Mouse (Mus musculus) lung, embryonic 16.5 days (tissue): ENCODE measurements around the gene Olfr275. TPM values are rescaled to one million over a fixed set of nuclear protein-coding genes. Genes with fewer than 3 reads are reported as not detected.

Experiments used
- ATAC-seq: fragments of 200-750 bp; cut with Nextera tagmentation; 2 replicates; pipeline ENCODE4 v1.8.0; 2017; ENCODE audit warnings: low read depth, mild to moderate bottlenecking, moderate library complexity
- H3K27ac ChIP-seq: fragments of 300-500 bp; sonication (generic); 2 replicates; pipeline ENCODE4 v1.5.1; 2014; ENCODE audit warnings: mild to moderate bottlenecking, control low read depth, low read length
- H3K27me3 ChIP-seq: fragments of 300-500 bp; sonication (generic); 2 replicates; pipeline ENCODE4 v1.6.1; 2014; ENCODE audit warnings: low read depth, low read length, mixed read lengths; ENCODE audit not compliant: control insufficient read depth, insufficient read depth
- H3K36me3 ChIP-seq: fragments of 300-500 bp; sonication (generic); 2 replicates; pipeline ENCODE4 v1.6.1; 2014; ENCODE audit warnings: low read length; ENCODE audit not compliant: control insufficient read depth, insufficient read depth
- H3K4me1 ChIP-seq: fragments of 300-500 bp; sonication (generic); replicated peaks from 2 replicates; pipeline ENCODE4 v1.6.1; 2014; ENCODE audit warnings: low read length, mixed read lengths; ENCODE audit not compliant: control insufficient read depth, insufficient read depth
- H3K4me2 ChIP-seq: fragments of 300-500 bp; sonication (generic); 2 replicates; pipeline ENCODE4 v1.6.1; 2014; ENCODE audit warnings: low read depth, low read length, control low read depth
- H3K4me3 ChIP-seq: fragments of 300-500 bp; sonication (generic); 2 replicates; pipeline ENCODE4 v1.5.1; 2014; ENCODE audit warnings: mild to moderate bottlenecking, low read length, control low read depth
- H3K9ac ChIP-seq: fragments of 300-500 bp; sonication (generic); 2 replicates; pipeline ENCODE4 v1.6.1; 2014; ENCODE audit warnings: low read length, control low read depth
- H3K9me3 ChIP-seq: fragments of 300-500 bp; sonication (generic); 2 replicates; pipeline ENCODE4 v1.6.1; 2016; ENCODE audit warnings: low read length; ENCODE audit not compliant: control insufficient read depth
- WGBS: fragments of 180-500 bp; shearing (Covaris S2); extraction: QIAGEN DNeasy Blood & Tissue Kit; methylation state at CpG from one replicate; pipeline ENCODE4 v1.1.7; 2014; 5-methylcytosine and 5-hydroxymethylcytosine counted together
- polyA plus RNA-seq: library from polyadenylated mRNA; unstranded; fragments of >200 nt; fragmentation: Nextera tagmentation; extraction: Ambion mirVana; gene quantifications from 2 replicates; pipeline ENCODE4 v1.2.1, GENCODE M21; 2015

Olfr275 gene
- polyA plus RNA-seq, 1 experiment from 2014 or later = not detected

- no peak for ATAC-seq
- Histone ChIP-seq H3K4me2 (no peak overlapping the region), H3K9me3 (no peaks in the 10 kb centered on the region), H3K36me3 (no peaks in the 10 kb centered on the region), H3K27ac (no peak overlapping the region), H3K4me1 (no peaks in the 10 kb centered on the region), H3K27me3 (no peaks in the 10 kb centered on the region), H3K9ac (no peak overlapping the region), H3K4me3 (no peak overlapping the region)
- 87% methylated on average over 9 of the region's 9 CpGs for WGBS
These were observed 49.8 kb downstream of the Olfr275 start for GRCm38 (mm10) chr4:52864156-52864555.

Other genes with a start within 250 kb of the Olfr275 start
- not detected in 2 replicates for gene Toporsl, start 218.3 kb upstream of the Olfr275 start, polyA plus RNA-seq
- gene Olfr273, start 44.6 kb downstream of the Olfr275 start, polyA plus RNA-seq = not detected in 2 replicates
- not detected in 2 replicates for gene Olfr272, start 104.6 kb downstream of the Olfr275 start, polyA plus RNA-seq
- not detected in 2 replicates for gene Olfr270, start 149.9 kb downstream of the Olfr275 start, polyA plus RNA-seq
- gene Nipsnap3a, start 174.7 kb downstream of the Olfr275 start, polyA plus RNA-seq = not detected in 2 replicates
- 81.9 and 83.2 TPM in 2 replicates for gene Nipsnap3b, start 197.3 kb downstream of the Olfr275 start, polyA plus RNA-seq